In the genomic region with DNA sequence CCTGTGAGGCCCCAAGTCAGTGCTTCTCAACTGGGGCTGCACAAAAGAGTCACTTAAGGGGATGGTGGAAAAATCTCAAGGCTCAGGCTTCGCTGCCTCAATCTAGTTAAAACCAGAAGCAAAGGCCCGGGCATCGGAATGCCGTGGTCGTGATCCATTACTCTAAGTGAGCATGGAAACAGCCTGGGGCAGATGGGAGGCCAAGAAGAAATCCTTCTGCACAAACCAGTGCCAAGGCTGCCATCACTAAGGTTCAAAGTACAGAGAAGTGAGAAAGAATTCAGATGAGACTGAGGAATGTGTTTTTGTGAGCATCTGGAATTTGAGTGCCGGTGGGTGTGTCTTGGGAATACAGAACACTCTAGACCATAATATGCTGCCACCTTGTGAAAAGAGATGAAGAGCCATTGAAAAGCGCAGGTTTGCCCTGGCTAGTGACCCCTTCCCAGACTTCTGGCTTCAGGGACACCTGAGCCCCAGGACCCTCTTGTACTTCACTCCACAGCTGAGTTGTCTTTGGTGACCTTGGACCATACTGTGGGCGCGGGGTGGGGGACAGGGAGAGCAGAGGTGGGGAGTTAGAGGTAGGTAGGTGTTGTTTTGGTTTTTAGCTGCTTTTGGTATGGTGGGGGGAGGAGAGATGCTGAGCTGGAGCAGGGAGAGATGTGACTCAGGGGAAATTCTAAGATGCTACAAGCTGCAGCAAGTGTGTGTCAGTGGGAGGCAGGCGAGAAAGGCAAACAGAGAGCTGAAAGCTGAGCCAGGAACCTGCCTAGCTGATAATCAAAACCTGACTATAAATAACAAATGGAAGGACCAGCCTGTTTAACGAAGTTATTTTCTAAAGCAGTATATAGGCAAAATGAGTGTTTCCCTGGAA, we compare ENCODE assay signal across 9 mouse cellular contexts. TPM values are rescaled to one million over a fixed set of nuclear protein-coding genes. Genes with fewer than 3 reads are reported as not detected.
DNase-seq lines count a peak whose midpoint lies in the region.
"Had no signal": no experiment of that assay in that cellular context is flagged by ENCODE, and none has a peak within 500 bp of the region (broad histone marks: within the 10 kb centered on the region; RNA-seq: fewer than 3 reads in every experiment).

No protein-coding gene starts in this region.

- DNase-seq in retina, postnatal 1 day, result peak; percentile 39
- DNase-seq in retina, embryonic 14.5 days (ENCODE audit: low spot score), result no peak
- peak; percentile 31 to 49 for DNase-seq in frontal cortex, postnatal 14 days (ENCODE audit: low spot score in 2 of 2)
- DNase-seq in layer of hippocampus, adult 9-11 months, result peak; percentile 68
- no peak for DNase-seq in adrenal gland, postnatal 25 days
- DNase-seq in urinary bladder, postnatal 14 days (ENCODE audit: low spot score), result no peak
- no peak for DNase-seq in adrenal gland, postnatal 4 days (ENCODE audit: low spot score in 2 of 2)
- DNase-seq: heart, postnatal 36 days; thymus, adult 2 months had no signal

RNA-seq across cellular contexts. Expression of gene Ankrd28, which starts 26.9 kb away (rescaled TPM):
- 20.6 and 25.6 TPM in 2 replicates for total RNA-seq in adrenal gland, postnatal 25 days (2021)
- total RNA-seq in adrenal gland, postnatal 4 days (2021), result 10 to 100 TPM; 38.1 to 47.9 TPM

Comparison
In these comparisons a context has a peak if more than half of its experiments do, and no peak if none do; other contexts are left out.
1. DNase-seq: peak in retina, postnatal 1 day (single experiment), frontal cortex, postnatal 14 days (2 of 2) and layer of hippocampus, adult 9-11 months (single experiment); none in retina, embryonic 14.5 days (single experiment), adrenal gland, postnatal 25 days (single experiment), urinary bladder, postnatal 14 days (single experiment) and adrenal gland, postnatal 4 days (0 of 2).